Mouse (Mus musculus) lung, embryonic 14.5 days (tissue): ENCODE measurements around the gene Rnd2. TPM values are rescaled to one million over a fixed set of nuclear protein-coding genes. Genes with fewer than 3 reads are reported as not detected.
"Not testable (repeated sequence)": the region's sequence is repeated elsewhere in the genome, so short reads cannot be mapped to it uniquely, and the experiment has no call there.

ENCODE experiments used
- ATAC-seq: fragments of 200-750 bp; cut with Nextera tagmentation; 2 replicates; pipeline ENCODE4 v1.8.0; 2017; ENCODE audit warnings: mild to moderate bottlenecking, moderate TSS enrichment, moderate library complexity; ENCODE audit not compliant: insufficient read depth
- DNase-seq: peaks from one replicate; pipeline ENCODE4 v3.0.0-alpha.2; 2015
- H3K27ac ChIP-seq: fragments of 300-500 bp; sonication (generic); 2 replicates; pipeline ENCODE4 v1.5.1; 2014; ENCODE audit warnings: low read depth, mild to moderate bottlenecking, moderate library complexity
- H3K27me3 ChIP-seq: fragments of 300-500 bp; sonication (generic); 2 replicates; pipeline ENCODE4 v1.6.1; 2014; ENCODE audit warnings: low read length, control low read depth; ENCODE audit not compliant: insufficient read depth
- H3K36me3 ChIP-seq: fragments of 300-500 bp; sonication (generic); 2 replicates; pipeline ENCODE4 v1.6.1; 2014; ENCODE audit warnings: control low read depth; ENCODE audit not compliant: insufficient read depth
- H3K4me1 ChIP-seq: fragments of 300-500 bp; sonication (generic); 2 replicates; pipeline ENCODE4 v1.6.1; 2014; ENCODE audit warnings: antibody characterized with exemption, control low read depth; ENCODE audit not compliant: insufficient read depth
- H3K4me2 ChIP-seq: fragments of 300-500 bp; sonication (generic); 2 replicates; pipeline ENCODE4 v1.6.1; 2014; ENCODE audit warnings: mild to moderate bottlenecking
- H3K4me3 ChIP-seq: fragments of 300-500 bp; sonication (generic); 2 replicates; pipeline ENCODE4 v1.5.1; 2014; ENCODE audit warnings: low read depth, low read length
- H3K9ac ChIP-seq: fragments of 300-500 bp; sonication (generic); 2 replicates; pipeline ENCODE4 v1.6.1; 2014
- H3K9me3 ChIP-seq: fragments of 300-500 bp; sonication (generic); 2 replicates; pipeline ENCODE4 v1.6.1; 2016; ENCODE audit warnings: low read depth, low read length, control low read depth
- CTCF ChIP-seq: IDR thresholded peaks from 2 replicates; pipeline ENCODE4 v1.5.1; 2016; ENCODE audit warnings: antibody characterized with exemption, low read depth
- WGBS: fragments of 180-500 bp; shearing (Covaris S2); extraction: QIAGEN DNeasy Blood & Tissue Kit; methylation state at CpG from one replicate; pipeline ENCODE4 v1.1.7; 2014; 5-methylcytosine and 5-hydroxymethylcytosine counted together
- polyA plus RNA-seq: library from polyadenylated mRNA; unstranded; fragments of >200 nt; fragmentation: Nextera tagmentation; extraction: Ambion mirVana; gene quantifications from 2 replicates; pipeline ENCODE4 v1.2.1, GENCODE M21; 2014

Gene Rnd2
- polyA plus RNA-seq, 1 experiment from 2014 or later: 5.6 TPM

GRCm38 (mm10) chr11:101468731-101469130 lies 3.9 kb downstream of the Rnd2 start:
- Histone ChIP-seq H3K27ac (no peak overlapping the region), H3K4me1 (no peaks in the 10 kb centered on the region), H3K9ac (peak overlapping the region; percentile 60), H3K27me3 (no peaks in the 10 kb centered on the region), H3K36me3 (no peaks in the 10 kb centered on the region), H3K9me3 (no peaks in the 10 kb centered on the region), H3K4me2 (peak overlapping the region; percentile 98), H3K4me3 (peak overlapping the region; percentile 77)
- 4% methylated on average over 13 of the region's 13 CpGs for WGBS
- TF ChIP-seq CTCF: no peak
- ATAC-seq (no peak), DNase-seq (no peak)

GRCm38 (mm10) chr11:101469155-101469554 lies 4.4 kb downstream of the Rnd2 start:
- no peaks in the 10 kb centered on the region for H3K27me3 ChIP-seq
- no peaks in the 10 kb centered on the region for H3K36me3 ChIP-seq
- WGBS: 59% methylated on average over 4 of the region's 4 CpGs
- H3K9me3 ChIP-seq: no peaks in the 10 kb centered on the region
- ATAC-seq (no peak), DNase-seq (no peak)
- H3K9ac ChIP-seq: no peak overlapping the region
- peak overlapping the region; percentile 77 for H3K4me3 ChIP-seq
- TF ChIP-seq CTCF: no peak
- no peak overlapping the region for H3K27ac ChIP-seq
- no peaks in the 10 kb centered on the region for H3K4me1 ChIP-seq
- H3K4me2 ChIP-seq: peak overlapping the region; percentile 98

- ATAC-seq (no peak), DNase-seq (no peak)
- WGBS: 49% methylated on average over 7 of the region's 7 CpGs
- Histone ChIP-seq H3K4me1 (no peaks in the 10 kb centered on the region), H3K9ac (no peak overlapping the region), H3K27me3 (no peaks in the 10 kb centered on the region), H3K9me3 (no peaks in the 10 kb centered on the region), H3K4me3 (no peak overlapping the region), H3K4me2 (no peak overlapping the region), H3K36me3 (no peaks in the 10 kb centered on the region), H3K27ac (no peak overlapping the region)
- no peak for TF ChIP-seq CTCF
Observed at GRCm38 (mm10) chr11:101470206-101470605, 5.4 kb downstream of the Rnd2 start.

GRCm38 (mm10) chr11:101471926-101472325 lies 7.1 kb downstream of the Rnd2 start:
- 47% methylated on average over 3 of the region's 3 CpGs for WGBS
- no peak overlapping the region for H3K27ac ChIP-seq
- H3K4me2 ChIP-seq: no peak overlapping the region
- TF ChIP-seq CTCF: no peak
- no peak overlapping the region for H3K4me3 ChIP-seq
- no peaks in the 10 kb centered on the region for H3K9me3 ChIP-seq
- no peaks in the 10 kb centered on the region for H3K27me3 ChIP-seq
- H3K36me3 ChIP-seq: no peaks in the 10 kb centered on the region
- H3K9ac ChIP-seq: no peak overlapping the region
- no peaks in the 10 kb centered on the region for H3K4me1 ChIP-seq
- no peak for ATAC-seq
- no peak for DNase-seq

- H3K9me3 ChIP-seq: no peaks in the 10 kb centered on the region
- H3K27me3 ChIP-seq: no peaks in the 10 kb centered on the region
- H3K27ac ChIP-seq: no peak overlapping the region
- H3K4me1 ChIP-seq: no peaks in the 10 kb centered on the region
- H3K4me2 ChIP-seq: no peak overlapping the region
- ATAC-seq (no peak), DNase-seq (no peak)
- H3K4me3 ChIP-seq: no peak overlapping the region
- no peaks in the 10 kb centered on the region for H3K36me3 ChIP-seq
- no peak for TF ChIP-seq CTCF
- WGBS: 37% methylated on average over 7 of the region's 7 CpGs
- no peak overlapping the region for H3K9ac ChIP-seq
Observed at GRCm38 (mm10) chr11:101472336-101472735, 7.5 kb downstream of the Rnd2 start.

- WGBS: 62% methylated on average over 1 of the region's 1 CpGs
- DNase-seq, H3K4me1 ChIP-seq: not testable (repeated sequence)
Observed at GRCm38 (mm10) chr11:101473686-101474085, 8.9 kb downstream of the Rnd2 start.

GRCm38 (mm10) chr11:101474298-101474697 lies 9.5 kb downstream of the Rnd2 start:
- Histone ChIP-seq H3K36me3 (no peaks in the 10 kb centered on the region), H3K4me2 (no peak overlapping the region), H3K27me3 (no peaks in the 10 kb centered on the region), H3K4me3 (no peak overlapping the region), H3K9me3 (no peaks in the 10 kb centered on the region), H3K4me1 (no peaks in the 10 kb centered on the region), H3K9ac (no peak overlapping the region), H3K27ac (no peak overlapping the region)
- no peak for DNase-seq
- no peak for TF ChIP-seq CTCF
- no peak for ATAC-seq
- WGBS: 62% methylated on average over 5 of the region's 5 CpGs

More at GRCm38 (mm10) chr11:101473686-101474085, 8.9 kb downstream of the Rnd2 start:
- H3K27ac ChIP-seq, H3K9ac ChIP-seq, H3K4me2 ChIP-seq, H3K36me3 ChIP-seq, H3K4me3 ChIP-seq, H3K9me3 ChIP-seq, ATAC-seq, H3K27me3 ChIP-seq: not testable (repeated sequence)

GRCm38 (mm10) chr11:101476361-101476760 lies 11.6 kb downstream of the Rnd2 start:
- not testable (repeated sequence) for DNase-seq, H3K4me3 ChIP-seq, H3K4me1 ChIP-seq, H3K36me3 ChIP-seq, H3K9ac ChIP-seq, H3K27me3 ChIP-seq, ATAC-seq, H3K4me2 ChIP-seq, H3K27ac ChIP-seq, H3K9me3 ChIP-seq
- 86% methylated on average over 4 of the region's 4 CpGs for WGBS
